Mouse (Mus musculus) brain, embryonic 14.5 days (tissue): Measurements from ENCODE around the gene Hfe2.

Source experiments
- CTCF ChIP-seq: fragments of 200-500 bp; IDR thresholded peaks from 2 replicates; pipeline ENCODE4 v1.5.1; 2012; ENCODE audit warnings: inconsistent platforms, mild to moderate bottlenecking, moderate library complexity, borderline replicate concordance; ENCODE audit not compliant: insufficient read depth, insufficient read length; ENCODE audit errors: extremely low read depth
- POLR2A ChIP-seq: fragments of 200-500 bp; IDR thresholded peaks from 2 replicates; pipeline ENCODE4 v1.6.1; 2012; ENCODE audit warnings: mild to moderate bottlenecking, inconsistent platforms, borderline replicate concordance; ENCODE audit not compliant: poor library complexity, insufficient read depth, insufficient read length, severe bottlenecking; ENCODE audit errors: extremely low read depth

GRCm38 (mm10) chr3:96571896-96572698, 47.1 kb downstream of the Hfe2 start:
- TF ChIP-seq CTCF, result no peak
- no peak for TF ChIP-seq POLR2A
